Mouse (Mus musculus): ENCODE measurements around the gene Rpgrip1l. TPM values are rescaled to one million over a fixed set of nuclear protein-coding genes. Genes with fewer than 3 reads are reported as not detected.

Rpgrip1l gene
- polyA plus RNA-seq, 1 experiment = 9.9 TPM

GRCm38 (mm10) chr8:91317567-91318227 is 4.6 kb upstream of the Rpgrip1l start:
- Histone ChIP-seq H3K4me1 (ENCODE audit: control insufficient read depth, insufficient read depth, low read length) (no peaks in the 10 kb centered on the region), H3K4me3 (ENCODE audit: low read depth, low read length) (no peak overlapping the region), H3K9ac (ENCODE audit: low read depth, poor library complexity, severe bottlenecking) (no peak overlapping the region), H3K27ac (ENCODE audit: insufficient read depth, low read length) (no peak overlapping the region), H3K27me3 (ENCODE audit: control insufficient read depth, insufficient read depth, low read length, poor library complexity, severe bottlenecking) (no peaks in the 10 kb centered on the region), H3K9me3 (replicated peaks; ENCODE audit: control insufficient read depth, insufficient read depth, low read length, poor library complexity, severe bottlenecking) (no peaks in the 10 kb centered on the region), H3K36me3 (ENCODE audit: control insufficient read depth, insufficient read depth, low read length, poor library complexity, severe bottlenecking) (no peaks in the 10 kb centered on the region)
- TF ChIP-seq POLR2A (IDR thresholded peaks at IDR 0.05; ENCODE audit: insufficient read depth, low read length) = no peak
- TF ChIP-seq EP300 (IDR thresholded peaks at IDR 0.05; ENCODE audit: insufficient read depth, low read depth, low read length) = no peak
- TF ChIP-seq CTCF (IDR thresholded peaks at IDR 0.05; ENCODE audit: low read depth, low read length) = no peak

- Histone ChIP-seq H3K36me3 (ENCODE audit: control insufficient read depth, insufficient read depth, low read length, poor library complexity, severe bottlenecking) (no peaks in the 10 kb centered on the region), H3K27ac (ENCODE audit: insufficient read depth, low read length) (no peak overlapping the region), H3K9me3 (replicated peaks; ENCODE audit: control insufficient read depth, insufficient read depth, low read length, poor library complexity, severe bottlenecking) (no peaks in the 10 kb centered on the region), H3K27me3 (ENCODE audit: control insufficient read depth, insufficient read depth, low read length, poor library complexity, severe bottlenecking) (no peaks in the 10 kb centered on the region), H3K4me3 (ENCODE audit: low read depth, low read length) (no peak overlapping the region), H3K4me1 (ENCODE audit: control insufficient read depth, insufficient read depth, low read length) (no peaks in the 10 kb centered on the region), H3K9ac (ENCODE audit: low read depth, poor library complexity, severe bottlenecking) (peak overlapping the region; percentile 41; the same call in 1 of the 2 replicates)
- TF ChIP-seq EP300 (IDR thresholded peaks at IDR 0.05; ENCODE audit: insufficient read depth, low read depth, low read length) = no peak
- TF ChIP-seq CTCF (IDR thresholded peaks at IDR 0.05; ENCODE audit: low read depth, low read length) = no peak
Observed at GRCm38 (mm10) chr8:91312342-91312741, 720 bp downstream of the Rpgrip1l start.

GRCm38 (mm10) chr8:91304481-91305386 is 8.3 kb downstream of the Rpgrip1l start:
- peak overlapping the region; percentile 11; the same call in 1 of the 2 replicates for H3K9ac ChIP-seq (ENCODE audit: low read depth, poor library complexity, severe bottlenecking)
- H3K4me1 ChIP-seq (ENCODE audit: control insufficient read depth, insufficient read depth, low read length) = no peaks in the 10 kb centered on the region
- no peaks in the 10 kb centered on the region for H3K36me3 ChIP-seq (ENCODE audit: control insufficient read depth, insufficient read depth, low read length, poor library complexity, severe bottlenecking)
- H3K27ac ChIP-seq (ENCODE audit: insufficient read depth, low read length) = no peak overlapping the region
- TF ChIP-seq CTCF (IDR thresholded peaks at IDR 0.05; ENCODE audit: low read depth, low read length) (peak; percentile 39), POLR2A (IDR thresholded peaks at IDR 0.05; ENCODE audit: insufficient read depth, low read length) (no peak)
- no peak overlapping the region for H3K4me3 ChIP-seq (ENCODE audit: low read depth, low read length)
- no peaks in the 10 kb centered on the region for H3K9me3 ChIP-seq (replicated peaks; ENCODE audit: control insufficient read depth, insufficient read depth, low read length, poor library complexity, severe bottlenecking)
- no peaks in the 10 kb centered on the region for H3K27me3 ChIP-seq (ENCODE audit: control insufficient read depth, insufficient read depth, low read length, poor library complexity, severe bottlenecking)

- Histone ChIP-seq H3K4me1 (ENCODE audit: control insufficient read depth, insufficient read depth, low read length) (no peaks in the 10 kb centered on the region), H3K9me3 (replicated peaks; ENCODE audit: control insufficient read depth, insufficient read depth, low read length, poor library complexity, severe bottlenecking) (no peaks in the 10 kb centered on the region), H3K4me3 (ENCODE audit: low read depth, low read length) (no peak overlapping the region), H3K27ac (ENCODE audit: insufficient read depth, low read length) (no peak overlapping the region), H3K9ac (ENCODE audit: low read depth, poor library complexity, severe bottlenecking) (no peak overlapping the region), H3K27me3 (ENCODE audit: control insufficient read depth, insufficient read depth, low read length, poor library complexity, severe bottlenecking) (no peaks in the 10 kb centered on the region), H3K36me3 (ENCODE audit: control insufficient read depth, insufficient read depth, low read length, poor library complexity, severe bottlenecking) (no peaks in the 10 kb centered on the region)
- TF ChIP-seq EP300 (IDR thresholded peaks at IDR 0.05; ENCODE audit: insufficient read depth, low read depth, low read length) (no peak), CTCF (IDR thresholded peaks at IDR 0.05; ENCODE audit: low read depth, low read length) (no peak), POLR2A (IDR thresholded peaks at IDR 0.05; ENCODE audit: insufficient read depth, low read length) (no peak)
Observed at GRCm38 (mm10) chr8:91298672-91299071, 14.4 kb downstream of the Rpgrip1l start.

GRCm38 (mm10) chr8:91295786-91296185 is 17.3 kb downstream of the Rpgrip1l start:
- no peak overlapping the region for H3K4me3 ChIP-seq (ENCODE audit: low read depth, low read length)
- no peaks in the 10 kb centered on the region; the same call in 1 of the 2 replicates for H3K27me3 ChIP-seq (ENCODE audit: control insufficient read depth, insufficient read depth, low read length, poor library complexity, severe bottlenecking)
- no peaks in the 10 kb centered on the region for H3K9me3 ChIP-seq (replicated peaks; ENCODE audit: control insufficient read depth, insufficient read depth, low read length, poor library complexity, severe bottlenecking)
- H3K27ac ChIP-seq (ENCODE audit: insufficient read depth, low read length) = no peak overlapping the region
- no peaks in the 10 kb centered on the region for H3K36me3 ChIP-seq (ENCODE audit: control insufficient read depth, insufficient read depth, low read length, poor library complexity, severe bottlenecking)
- H3K4me1 ChIP-seq (ENCODE audit: control insufficient read depth, insufficient read depth, low read length) = no peaks in the 10 kb centered on the region
- TF ChIP-seq EP300 (IDR thresholded peaks at IDR 0.05; ENCODE audit: insufficient read depth, low read depth, low read length) (no peak), CTCF (IDR thresholded peaks at IDR 0.05; ENCODE audit: low read depth, low read length) (no peak), POLR2A (IDR thresholded peaks at IDR 0.05; ENCODE audit: insufficient read depth, low read length) (no peak)
- no peak overlapping the region for H3K9ac ChIP-seq (ENCODE audit: low read depth, poor library complexity, severe bottlenecking)

GRCm38 (mm10) chr8:91290576-91290975 is 22.5 kb downstream of the Rpgrip1l start:
- H3K9me3 ChIP-seq (replicated peaks; ENCODE audit: control insufficient read depth, insufficient read depth, low read length, poor library complexity, severe bottlenecking) = no peaks in the 10 kb centered on the region
- no peaks in the 10 kb centered on the region; the same call in 1 of the 2 replicates for H3K27me3 ChIP-seq (ENCODE audit: control insufficient read depth, insufficient read depth, low read length, poor library complexity, severe bottlenecking)
- TF ChIP-seq POLR2A (IDR thresholded peaks at IDR 0.05; ENCODE audit: insufficient read depth, low read length) (no peak), EP300 (IDR thresholded peaks at IDR 0.05; ENCODE audit: insufficient read depth, low read depth, low read length) (no peak), CTCF (IDR thresholded peaks at IDR 0.05; ENCODE audit: low read depth, low read length) (no peak)
- H3K36me3 ChIP-seq (ENCODE audit: control insufficient read depth, insufficient read depth, low read length, poor library complexity, severe bottlenecking) = no peaks in the 10 kb centered on the region
- H3K4me1 ChIP-seq (ENCODE audit: control insufficient read depth, insufficient read depth, low read length) = no peaks in the 10 kb centered on the region
- no peak overlapping the region for H3K9ac ChIP-seq (ENCODE audit: low read depth, poor library complexity, severe bottlenecking)
- no peak overlapping the region for H3K27ac ChIP-seq (ENCODE audit: insufficient read depth, low read length)
- H3K4me3 ChIP-seq (ENCODE audit: low read depth, low read length) = no peak overlapping the region

All from ES-Bruce4 (cell line).